Mouse (Mus musculus) bone marrow, adult 2 months (tissue): ENCODE data around the gene Asb2.

Experiments used
- CTCF ChIP-seq: fragments of 200-500 bp; IDR thresholded peaks from 2 replicates; pipeline ENCODE4 v1.5.1; 2011; ENCODE audit warnings: low read length, control low read depth; ENCODE audit not compliant: control insufficient read depth, insufficient read depth
- POLR2A ChIP-seq: fragments of 200-500 bp; IDR thresholded peaks from 2 replicates; pipeline ENCODE4 v1.6.1; 2011; ENCODE audit warnings: low read depth, mild to moderate bottlenecking, control low read depth, low read length, borderline replicate concordance; ENCODE audit not compliant: control insufficient read depth

DNA sequence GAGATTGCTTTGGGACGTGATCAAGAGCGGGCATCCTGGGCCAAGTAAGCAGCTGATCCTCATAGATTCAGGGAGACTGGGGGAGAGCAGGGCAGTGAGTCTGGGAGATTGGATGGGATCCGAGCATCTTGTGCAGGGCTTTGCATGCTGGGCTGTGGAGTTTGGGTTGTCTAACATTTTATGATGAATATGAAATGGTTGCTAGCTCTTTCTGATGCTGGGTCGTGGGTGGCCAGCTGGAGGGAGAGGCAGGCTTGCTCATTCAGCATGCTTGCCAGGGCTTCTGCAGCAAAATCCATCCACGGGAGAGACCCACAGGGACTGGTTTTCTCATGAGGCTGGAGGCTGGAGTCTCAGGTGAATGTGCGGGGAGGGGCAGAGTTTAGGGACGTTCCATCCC is 35.3 kb upstream of the Asb2 start:
- no peak for TF ChIP-seq CTCF
- TF ChIP-seq POLR2A, result no peak
